Mouse (Mus musculus) embryonic stem cell, embryonic (primary cell): ENCODE results near the gene Ldlrap1.

ENCODE experiments used
- CTCF ChIA-PET, 4 experiments: fragments of 300-600 bp in 2 of 4; fragments of 350-600 bp in 2 of 4; sonication (Branson Sonifier 250); formaldehyde crosslinking; loops; one replicate each; lab custom pipeline; 2022; ENCODE audit warnings: inconsistent platforms in 2 of 4; lab: Charles Lee
- POLR2A ChIA-PET, 4 experiments: fragments of 300-600 bp in 2 of 4; fragments of 350-600 bp in 2 of 4; sonication (Branson Sonifier 250); formaldehyde crosslinking; loops; one replicate each; lab custom pipeline; 2022; ENCODE audit warnings: antibody characterized with exemption in 4 of 4, inconsistent platforms in 1 of 4; lab: Charles Lee

Ldlrap1 gene

DNA sequence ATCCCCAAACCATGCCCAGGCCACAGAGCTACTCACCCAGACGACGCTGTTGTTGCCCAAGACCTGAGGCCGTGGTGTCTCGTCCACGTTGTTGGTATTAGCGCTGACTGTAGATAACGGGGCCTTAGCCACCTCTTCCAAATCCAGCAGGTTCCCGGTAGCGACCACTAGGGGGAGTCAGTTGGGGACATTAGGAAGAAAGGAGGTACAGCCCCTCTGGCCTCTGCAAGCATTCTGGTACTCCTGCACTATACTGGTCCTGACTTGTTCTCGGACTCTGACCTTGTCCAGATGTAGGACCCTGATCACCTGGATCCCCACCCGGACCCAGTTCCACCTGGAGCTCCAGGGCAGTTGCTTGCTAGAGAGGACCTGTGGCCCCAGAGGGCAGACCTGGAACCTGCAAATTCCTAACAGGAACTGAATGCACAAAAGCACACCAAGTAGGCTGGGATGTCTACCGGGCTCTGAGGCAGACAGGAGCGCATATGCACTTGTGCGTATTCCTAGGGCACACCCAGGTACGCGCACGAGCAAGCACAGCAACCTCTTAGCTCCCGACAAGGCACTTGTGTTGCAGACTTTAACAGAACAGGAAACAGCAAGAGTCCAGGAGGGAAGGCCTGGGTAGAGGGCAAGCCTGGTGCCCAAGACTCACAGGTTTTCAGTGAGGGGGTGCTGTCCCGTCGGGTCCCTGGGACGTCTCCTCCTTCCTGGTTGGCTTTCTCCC is 18.4 kb downstream of the Ldlrap1 start:
- ChIA-PET CTCF (interaction anchor here (0.6 to 1.4 kb wide), 13 partner anchors 9 to 234 kb away, joined by 3 to 6 read pairs (median 4); no protein-coding TSS in a partner anchor), POLR2A (interaction anchor here (0.6 to 2.0 kb wide), 12 partner anchors 9 to 822 kb away, joined by 3 to 7 read pairs (median 3); no protein-coding TSS in a partner anchor)

- POLR2A ChIA-PET, result interaction anchor here (0.6 to 3.9 kb wide), 17 partner anchors 8 to 290 kb away, joined by 3 to 14 read pairs (median 4); partner anchors contain the start of gene Rsrp1 (in 1 of the 4)
- CTCF ChIA-PET, result interaction anchor here (0.5 to 3.6 kb wide), 36 partner anchors 9 to 1464 kb away, joined by 3 to 17 read pairs (median 4); partner anchors contain the start of genes Aunip (in 1 of the 4) and Man1c1 (in 1 of the 4)
These were observed 21.7 kb downstream of the Ldlrap1 start for GRCm38 (mm10) chr4:134745900-134746661.

DNA sequence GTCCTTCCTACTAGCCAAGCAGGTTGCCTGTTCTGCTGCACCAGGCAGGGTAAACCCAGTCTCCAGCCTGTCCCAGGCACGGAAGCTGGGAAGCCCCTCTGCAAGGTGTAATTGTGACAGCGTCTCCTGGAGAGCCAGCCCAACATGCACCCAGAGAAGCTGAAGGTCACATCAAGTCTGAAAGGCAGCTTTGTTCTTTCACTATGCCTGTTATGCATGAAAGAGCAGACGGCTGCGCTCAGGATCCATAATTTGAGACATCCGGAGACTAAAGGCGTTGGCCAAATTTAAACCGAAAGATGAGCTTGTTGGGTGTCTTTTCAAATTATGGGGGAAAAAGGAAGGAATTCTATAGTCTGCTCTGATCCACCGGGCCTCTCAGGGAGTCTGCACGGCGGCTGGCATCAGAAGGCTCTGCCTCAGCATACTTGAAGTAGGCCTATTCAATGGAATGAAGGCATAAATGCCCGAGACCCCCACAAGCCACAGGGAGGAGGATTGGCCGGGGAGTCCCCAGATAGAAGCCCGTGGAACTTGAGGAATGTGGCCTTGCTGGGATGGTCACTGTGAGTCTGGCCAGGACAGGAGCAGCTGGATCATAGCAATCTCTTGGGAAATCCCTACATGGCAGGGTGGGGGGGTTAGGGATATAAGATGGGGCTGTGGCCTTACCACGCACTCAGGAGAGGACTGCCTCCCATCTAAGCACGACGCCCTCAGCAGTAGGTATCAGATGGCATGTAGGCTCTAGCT is 23.8 kb downstream of the Ldlrap1 start:
- ChIA-PET POLR2A (interaction anchor here in 2 of 4 experiments (0.6 to 3.9 kb wide), 5 partner anchors 10 to 201 kb away, joined by 3 to 14 read pairs (median 3); no protein-coding TSS in a partner anchor), CTCF (interaction anchor here in 2 of 4 experiments (0.6 to 3.6 kb wide), 10 partner anchors 9 to 528 kb away, joined by 3 to 12 read pairs (median 4); partner anchors contain the start of gene Clic4 (in 1 of the 2))

DNA sequence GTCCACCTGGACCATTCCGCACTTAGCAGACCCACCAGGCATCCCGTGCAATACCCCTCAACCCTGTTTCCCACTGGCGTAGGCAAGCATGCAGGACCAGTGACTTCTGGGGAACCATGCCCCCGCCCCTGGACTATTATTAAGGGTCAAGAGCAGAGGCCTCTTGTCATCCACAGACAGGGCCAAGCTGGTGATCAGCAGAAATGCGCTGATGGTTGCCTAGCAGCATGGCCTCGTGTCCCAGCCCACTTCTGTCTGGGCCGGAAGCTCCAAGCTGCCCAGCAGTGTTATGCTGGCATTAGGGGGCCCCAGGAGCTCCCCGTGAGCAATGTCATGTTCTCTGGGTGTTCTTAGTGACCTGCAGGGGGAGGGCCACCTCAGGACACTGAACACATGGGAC is 25.9 kb downstream of the Ldlrap1 start:
- ChIA-PET POLR2A (interaction anchor here in 3 of 4 experiments (0.8 to 1.7 kb wide), 4 partner anchors 11 to 794 kb away, joined by 3 to 5 read pairs (median 4); no protein-coding TSS in a partner anchor), CTCF (interaction anchor here in 2 of 4 experiments (0.9 to 1.1 kb wide), 3 partner anchors 38 to 199 kb away, joined by 3 to 4 read pairs (median 3); no protein-coding TSS in a partner anchor)

DNA sequence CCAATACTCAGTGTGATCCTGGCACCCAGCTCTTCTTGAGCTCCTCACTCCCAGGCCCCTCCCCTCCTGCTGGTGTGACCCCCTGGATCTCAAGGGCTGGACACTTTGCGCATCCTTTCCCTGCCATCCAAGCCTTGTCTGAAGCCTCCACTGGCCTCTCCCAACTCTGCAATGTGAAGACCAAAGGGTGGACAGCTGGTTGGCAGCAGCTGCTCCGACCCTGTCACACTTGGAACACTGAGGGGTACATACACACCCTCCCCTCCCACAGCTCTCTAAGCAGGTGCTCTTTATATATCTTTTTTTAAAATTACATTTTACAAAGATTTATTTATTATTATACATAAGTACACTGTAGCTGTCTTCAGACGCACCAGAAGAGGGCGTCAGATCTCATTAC is 27.6 kb downstream of the Ldlrap1 start:
- ChIA-PET POLR2A (interaction anchor here in 2 of 4 experiments (1.0 to 1.1 kb wide), 2 partner anchors 14 to 110 kb away, joined by 3 read pairs; no protein-coding TSS in a partner anchor), CTCF (interaction anchor here (0.6 to 1.2 kb wide), 8 partner anchors 8 to 585 kb away, joined by 3 to 6 read pairs (median 3); no protein-coding TSS in a partner anchor)

- ChIA-PET POLR2A (interaction anchor here in 2 of 4 experiments (0.7 to 1.1 kb wide), 3 partner anchors 13 to 220 kb away, joined by 3 to 5 read pairs (median 3); no protein-coding TSS in a partner anchor), CTCF (interaction anchor here in 2 of 4 experiments (0.6 to 1.2 kb wide), 6 partner anchors 8 to 236 kb away, joined by 3 to 5 read pairs (median 4); no protein-coding TSS in a partner anchor)
These were observed 28.3 kb downstream of the Ldlrap1 start for GRCm38 (mm10) chr4:134739530-134739929.

DNA sequence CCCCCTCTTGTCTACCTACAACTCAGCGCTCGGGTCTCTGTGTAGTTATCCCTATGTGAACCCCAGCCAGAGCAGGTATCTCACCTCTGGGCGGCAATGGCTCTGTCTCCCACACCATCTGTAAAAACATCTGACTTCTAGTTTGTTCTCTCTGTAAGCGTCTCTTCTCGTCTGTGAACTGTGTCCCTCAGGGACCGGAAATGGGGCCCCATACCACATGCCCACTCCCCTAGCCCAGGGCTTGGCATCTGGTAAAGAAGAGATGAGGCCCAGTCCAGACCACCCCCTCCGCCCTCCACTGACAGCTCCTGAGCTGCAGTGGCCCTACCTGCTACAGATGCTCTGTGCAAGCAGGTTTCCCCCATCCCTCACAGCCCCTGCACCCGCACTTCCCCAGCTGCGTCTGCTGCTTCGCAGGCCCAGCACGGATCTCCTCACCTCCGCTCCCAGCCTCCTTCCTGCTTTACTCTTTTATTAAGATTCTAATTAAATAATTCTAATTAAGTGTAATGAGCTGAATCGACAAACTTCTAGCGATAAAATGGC is 30.4 kb downstream of the Ldlrap1 start:
- ChIA-PET POLR2A (interaction anchor here (0.5 to 3.4 kb wide), 13 partner anchors 8 to 301 kb away, joined by 3 to 12 read pairs (median 4); partner anchors contain the start of gene Rsrp1 (in 1 of the 4)), CTCF (interaction anchor here (0.6 to 3.6 kb wide), 12 partner anchors 9 to 330 kb away, joined by 3 to 16 read pairs (median 4); no protein-coding TSS in a partner anchor)

DNA sequence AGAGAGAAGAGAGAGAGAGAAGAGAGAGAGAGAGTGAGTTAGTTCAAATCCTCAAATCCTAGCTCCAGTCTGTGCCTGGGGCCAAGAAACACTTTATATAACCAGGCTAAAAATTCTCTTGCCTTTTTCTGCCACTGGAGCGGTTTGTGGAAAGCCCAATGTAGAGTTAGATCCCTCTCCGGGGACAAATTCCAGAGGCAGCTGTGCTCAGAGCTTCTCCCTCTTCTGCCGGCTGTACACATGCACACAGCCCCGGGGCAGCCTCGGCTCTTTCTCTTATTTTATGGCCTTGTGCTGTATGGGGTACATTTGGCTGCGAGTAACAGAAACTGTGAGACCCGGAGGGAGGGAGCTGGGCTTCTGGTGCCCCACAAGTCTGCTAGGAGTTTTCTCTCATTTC is 31.7 kb downstream of the Ldlrap1 start:
- POLR2A ChIA-PET, result interaction anchor here in 3 of 4 experiments (0.6 to 3.4 kb wide), 13 partner anchors 9 to 190 kb away, joined by 3 to 12 read pairs (median 5); partner anchors contain the start of gene Rsrp1 (in 2 of the 3)
- CTCF ChIA-PET, result interaction anchor here (0.5 to 3.6 kb wide), 13 partner anchors 10 to 1169 kb away, joined by 3 to 16 read pairs (median 4); no protein-coding TSS in a partner anchor

- CTCF ChIA-PET, result interaction anchor here in 3 of 4 experiments (0.6 to 2.6 kb wide), 8 partner anchors 9 to 195 kb away, joined by 3 to 8 read pairs (median 4); no protein-coding TSS in a partner anchor
- POLR2A ChIA-PET, result interaction anchor here in 3 of 4 experiments (0.7 to 3.4 kb wide), 4 partner anchors 11 to 199 kb away, joined by 3 to 14 read pairs (median 8); no protein-coding TSS in a partner anchor
These were observed 33.2 kb downstream of the Ldlrap1 start for GRCm38 (mm10) chr4:134734629-134735081.

DNA sequence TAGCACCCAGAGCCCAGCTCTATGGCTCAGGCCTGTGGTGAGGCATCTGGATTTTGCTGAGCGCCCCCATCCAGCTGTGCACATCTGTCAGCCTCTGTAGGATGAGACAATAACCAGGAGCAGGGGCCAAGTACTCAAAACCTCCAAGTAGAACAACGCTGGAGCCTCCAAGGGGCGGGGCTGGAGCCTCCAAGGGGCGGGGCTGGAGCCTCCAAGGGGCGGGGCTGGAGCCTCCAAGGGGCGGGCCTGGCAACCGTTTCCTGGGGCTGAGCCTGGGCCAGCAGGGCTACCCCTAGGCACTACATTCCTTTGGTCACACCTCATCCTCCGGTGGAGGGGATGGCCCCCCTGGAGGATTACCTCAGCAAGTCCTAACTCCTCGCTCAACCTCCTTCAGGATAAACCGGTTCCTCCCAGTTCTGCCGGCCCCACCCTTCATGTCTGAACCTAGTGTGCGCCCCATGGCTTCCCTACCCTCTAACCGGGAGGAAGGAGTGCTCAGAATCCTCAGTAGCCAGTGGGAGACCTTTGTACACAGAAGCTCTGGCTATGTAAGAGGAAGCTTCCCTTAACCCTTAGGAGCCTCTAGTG is 33.7 kb downstream of the Ldlrap1 start:
- ChIA-PET POLR2A (interaction anchor here in 2 of 4 experiments (0.6 to 3.4 kb wide), 4 partner anchors 9 to 74 kb away, joined by 3 to 14 read pairs (median 8); no protein-coding TSS in a partner anchor), CTCF (interaction anchor here in 3 of 4 experiments (0.6 to 2.6 kb wide), 8 partner anchors 8 to 194 kb away, joined by 3 to 8 read pairs (median 4); no protein-coding TSS in a partner anchor)

DNA sequence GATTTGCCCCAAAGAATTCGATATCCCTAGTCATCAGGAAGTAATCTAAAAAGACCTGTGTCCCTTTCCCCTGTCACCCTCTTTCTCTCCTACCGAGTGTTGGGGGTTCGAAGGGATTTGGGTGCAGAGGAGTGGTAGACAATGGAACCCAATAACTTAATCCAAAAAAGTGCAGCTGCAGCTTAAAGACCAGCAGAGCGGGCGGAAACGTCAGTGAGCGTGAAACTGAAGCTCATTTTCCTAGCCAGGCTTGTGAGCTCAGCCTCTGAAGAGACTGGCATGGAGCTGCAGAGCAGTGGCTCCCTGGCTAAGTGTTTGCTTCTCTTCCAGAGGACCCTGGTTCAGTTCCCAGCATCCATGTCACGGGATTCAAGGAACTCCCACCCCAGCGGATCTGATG is 34.5 kb downstream of the Ldlrap1 start:
- CTCF ChIA-PET, result interaction anchor here in 1 of 4 experiments (1.2 to 2.6 kb wide), 2 partner anchors 8 to 13 kb away, joined by 3 to 8 read pairs; no protein-coding TSS in a partner anchor
- POLR2A ChIA-PET, result interaction anchor here in 2 of 4 experiments (0.5 to 2.5 kb wide), 4 partner anchors 8 to 426 kb away, joined by 3 to 14 read pairs (median 4); no protein-coding TSS in a partner anchor

DNA sequence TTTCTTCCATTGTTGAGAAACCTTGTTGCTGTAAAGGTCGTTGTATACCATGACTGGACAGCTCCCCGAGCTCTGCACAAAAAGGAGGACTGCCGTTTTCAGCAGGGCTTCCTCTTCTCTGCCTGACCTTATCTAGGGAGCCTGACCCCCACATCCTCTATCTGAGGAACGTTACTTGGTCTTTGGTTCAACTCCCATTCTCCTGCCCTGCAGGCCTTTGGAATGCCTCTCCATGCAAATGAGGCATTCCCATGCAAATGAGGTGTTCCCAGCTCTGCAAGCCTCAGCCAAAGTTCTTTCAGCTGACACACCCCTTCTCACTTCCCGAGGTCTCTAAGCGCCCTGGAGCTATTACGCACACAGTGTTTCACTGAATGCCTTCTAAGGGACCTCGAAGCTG is 37.7 kb downstream of the Ldlrap1 start:
- POLR2A ChIA-PET, result interaction anchor here in 2 of 4 experiments (0.6 to 1.5 kb wide), 9 partner anchors 16 to 556 kb away, joined by 3 to 6 read pairs (median 4); partner anchors contain the start of genes Man1c1 (in 1 of the 2) and Rsrp1 (in 1 of the 2)
- CTCF ChIA-PET, result interaction anchor here (0.6 to 1.9 kb wide), 15 partner anchors 16 to 187 kb away, joined by 3 to 13 read pairs (median 3); partner anchors contain the start of gene Man1c1 (in 1 of the 4)

DNA sequence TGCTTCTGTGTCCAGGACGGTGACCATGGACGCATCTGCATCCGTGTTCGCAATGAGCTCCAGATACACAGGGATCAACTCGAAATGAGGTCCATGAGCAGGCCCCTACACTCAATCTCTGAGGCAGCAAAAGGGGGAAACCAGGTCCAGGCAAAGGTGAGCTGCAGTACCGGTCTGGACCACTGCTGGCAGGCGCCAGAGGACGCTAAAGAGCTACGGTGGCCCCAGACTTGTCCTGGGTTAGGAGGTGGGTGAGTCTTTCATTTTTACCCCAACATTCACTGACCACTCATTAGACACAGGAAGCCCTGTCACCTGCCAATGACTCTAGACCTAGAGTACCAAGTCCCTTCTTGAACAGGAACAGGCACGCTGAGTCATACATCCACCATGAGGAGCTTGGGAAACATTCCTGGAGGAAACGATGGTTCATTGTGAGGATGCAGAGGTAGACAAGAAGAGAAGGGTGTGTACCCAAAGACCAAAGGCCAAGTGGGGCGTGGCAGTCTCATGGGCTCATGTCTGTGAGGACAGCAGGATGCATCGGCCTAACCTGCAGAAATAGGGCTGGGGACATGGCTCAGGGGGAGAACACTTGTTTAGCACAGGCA is 42.0 kb downstream of the Ldlrap1 start:
- ChIA-PET POLR2A (interaction anchor here (0.6 to 1.9 kb wide), 24 partner anchors 11 to 348 kb away, joined by 3 to 9 read pairs (median 4); partner anchors contain the start of genes Ldlrap1 (in 1 of the 4), Man1c1 (in 1 of the 4) and Rsrp1 (in 1 of the 4)), CTCF (interaction anchor here (0.5 to 5.4 kb wide), 72 partner anchors 8 to 1214 kb away, joined by 3 to 38 read pairs (median 4); partner anchors contain the start of genes Man1c1 (in 2 of the 4) and Aunip (in 1 of the 4))

DNA sequence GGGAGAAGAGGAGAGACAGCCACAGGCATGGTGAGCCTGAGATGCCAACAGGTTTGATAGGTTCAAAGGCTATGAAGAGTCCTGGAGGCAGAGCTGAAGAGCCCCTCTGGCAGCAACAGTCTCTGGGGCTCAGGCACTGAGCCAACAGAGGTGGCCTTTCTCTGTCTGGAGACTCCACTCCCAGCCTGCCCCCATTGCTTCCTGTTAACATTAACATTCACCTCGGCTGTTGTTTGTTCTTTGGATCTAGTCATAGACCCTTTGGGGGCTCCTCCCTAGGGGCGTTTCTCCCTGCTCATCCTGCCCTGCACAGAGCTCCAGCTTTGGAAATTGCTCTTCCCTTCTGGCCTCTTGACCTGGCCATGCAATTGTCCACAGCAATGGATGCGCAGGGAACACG is 42.9 kb downstream of the Ldlrap1 start:
- CTCF ChIA-PET, result interaction anchor here (0.5 to 5.4 kb wide), 43 partner anchors 9 to 538 kb away, joined by 3 to 38 read pairs (median 6); partner anchors contain the start of genes Aunip (in 1 of the 4), Cep85 (in 1 of the 4) and Man1c1 (in 1 of the 4)

More for the DNA sequence above, 42.9 kb downstream of the Ldlrap1 start:
- POLR2A ChIA-PET, result interaction anchor here (0.6 to 1.9 kb wide), 16 partner anchors 9 to 707 kb away, joined by 3 to 9 read pairs (median 4); partner anchors contain the start of genes Ldlrap1 (in 1 of the 4) and Rsrp1 (in 1 of the 4)
